Mouse (Mus musculus): ENCODE data around the gene Atp2a3.

Gene Atp2a3

GRCm38 (mm10) chr11:72961072-72961980 lies at the start of gene Atp2a3:
TSS of gene Atp2a3 (plus strand) at chr11:72961169.
- DNase-seq (ENCODE audit: low read depth), result no peak

DNA sequence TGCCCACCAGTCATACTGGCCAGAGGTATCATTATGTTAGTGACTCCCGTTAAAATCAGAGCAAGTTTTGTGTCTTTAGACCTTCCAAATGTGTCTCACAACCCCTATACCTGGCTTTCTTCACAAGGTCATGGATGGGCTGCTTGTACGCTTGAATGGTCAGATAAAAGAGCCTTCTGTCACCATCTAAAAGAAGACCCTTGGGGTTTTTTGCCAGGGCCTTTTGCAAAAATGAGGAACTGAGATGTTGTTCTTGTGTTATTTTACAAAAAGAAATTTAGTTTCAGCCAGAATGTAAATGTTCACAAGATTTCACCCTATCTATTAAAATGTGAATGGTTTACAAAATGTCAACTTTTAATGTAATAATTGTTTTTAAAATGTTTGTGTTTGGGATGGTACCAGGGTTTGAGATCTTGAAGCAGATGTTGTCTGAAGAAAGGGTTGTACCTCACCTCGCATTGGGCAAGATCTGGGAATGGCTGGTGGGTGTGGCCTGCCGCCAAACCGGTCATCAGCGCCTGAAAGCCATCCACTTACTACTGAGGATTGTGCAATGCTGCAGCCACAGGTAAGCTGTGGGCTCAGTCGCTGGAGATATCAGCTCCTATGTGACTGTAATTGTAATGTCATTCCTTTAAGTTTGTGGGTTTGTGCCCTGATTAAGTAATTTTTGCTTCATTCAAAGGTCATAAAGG lies 43.5 kb upstream of the Atp2a3 start:
- DNase-seq (ENCODE audit: low read depth), result no peak

DNA sequence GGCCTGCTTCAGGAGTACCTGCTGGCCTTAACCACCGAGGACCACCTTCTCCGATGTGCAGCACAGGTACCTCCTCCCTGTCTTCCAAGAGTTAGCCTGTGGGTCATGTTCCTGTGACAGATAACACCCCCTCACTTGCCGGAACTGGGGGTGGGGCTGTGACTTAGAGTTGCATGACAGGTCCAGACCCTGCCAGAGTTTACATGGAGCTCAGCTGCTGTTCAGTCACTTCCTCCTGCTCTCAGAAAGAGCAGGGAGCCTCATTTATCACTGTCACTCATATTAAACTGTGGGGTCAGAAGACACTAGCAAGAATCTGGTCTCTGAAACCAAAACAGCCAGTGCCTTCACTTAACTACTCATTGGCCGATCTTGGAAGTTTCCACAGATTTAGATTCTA lies 37.9 kb upstream of the Atp2a3 start:
- DNase-seq (ENCODE audit: low read depth), result no peak

- no peak for DNase-seq (ENCODE audit: low read depth)
These were observed 36.5 kb upstream of the Atp2a3 start for GRCm38 (mm10) chr11:72924458-72924857.

GRCm38 (mm10) chr11:72925067-72925466 lies 35.9 kb upstream of the Atp2a3 start:
- DNase-seq (ENCODE audit: low read depth), result no peak

- peak; percentile 63 for DNase-seq (ENCODE audit: low read depth)
These were observed 34.6 kb upstream of the Atp2a3 start for GRCm38 (mm10) chr11:72926226-72926890.

DNA sequence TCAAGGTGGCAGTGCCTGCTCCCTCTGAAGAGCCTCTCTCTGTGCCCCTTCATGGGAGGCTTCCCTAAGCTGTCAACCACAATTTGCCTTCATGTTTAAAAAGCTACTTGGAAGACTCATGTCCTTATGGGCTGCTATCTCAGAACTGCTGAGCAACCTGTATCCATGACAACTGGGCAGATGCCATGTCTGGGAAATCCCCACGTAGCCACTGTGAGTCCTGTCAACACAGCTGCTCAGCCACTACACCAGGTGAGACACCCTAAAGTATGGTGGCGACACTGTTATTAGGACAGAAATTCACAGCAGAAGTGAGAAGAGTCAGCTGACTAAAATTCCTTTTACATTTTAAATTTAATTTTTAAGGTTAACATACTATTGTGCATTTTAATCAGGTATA lies 32.5 kb upstream of the Atp2a3 start:
- DNase-seq (ENCODE audit: low read depth), result no peak

- peak; percentile 48 for DNase-seq (ENCODE audit: low read depth)
These were observed 20.5 kb upstream of the Atp2a3 start for GRCm38 (mm10) chr11:72940208-72941143.

DNA sequence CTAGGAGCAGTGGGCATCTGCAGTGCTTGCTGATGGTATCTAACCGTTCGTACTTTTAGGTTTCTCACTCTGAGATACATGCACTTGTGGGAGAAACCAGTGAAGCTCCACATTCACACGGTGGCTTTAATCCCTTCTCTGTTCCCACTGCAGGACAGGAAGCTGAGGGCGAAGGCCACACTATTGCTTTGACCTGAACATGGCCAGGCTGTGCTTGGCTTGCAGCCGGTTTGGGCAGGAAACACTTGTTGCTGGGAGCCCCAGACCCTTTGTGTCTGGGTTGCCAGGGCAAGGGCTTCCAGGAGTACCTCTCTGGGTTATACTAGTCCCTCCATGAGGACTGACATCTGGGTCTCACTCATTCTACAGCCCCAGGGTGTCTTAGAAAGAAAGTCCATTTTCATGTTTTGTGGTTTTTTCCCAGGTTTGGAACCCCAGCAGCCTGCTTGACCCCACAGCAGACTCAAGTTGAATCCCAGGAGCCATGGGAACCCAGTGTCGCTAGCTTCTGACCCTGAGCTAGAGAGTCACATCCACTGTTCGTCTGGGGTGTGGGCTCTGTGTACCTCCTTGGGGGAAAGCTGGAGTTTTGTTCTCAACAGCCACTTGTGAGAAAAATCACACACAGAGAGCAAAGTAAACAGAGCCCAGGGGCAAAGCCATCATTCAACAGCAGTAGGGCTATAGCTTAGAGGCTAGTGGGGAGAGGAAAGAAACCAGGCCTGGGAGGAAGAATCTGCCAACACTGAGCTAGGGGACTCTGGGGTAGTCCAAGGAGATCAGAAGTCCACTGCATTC lies 15.8 kb upstream of the Atp2a3 start:
- no peak for DNase-seq (ENCODE audit: low read depth)

GRCm38 (mm10) chr11:72945875-72946559 lies 15.0 kb upstream of the Atp2a3 start:
- DNase-seq (ENCODE audit: low read depth), result no peak

DNA sequence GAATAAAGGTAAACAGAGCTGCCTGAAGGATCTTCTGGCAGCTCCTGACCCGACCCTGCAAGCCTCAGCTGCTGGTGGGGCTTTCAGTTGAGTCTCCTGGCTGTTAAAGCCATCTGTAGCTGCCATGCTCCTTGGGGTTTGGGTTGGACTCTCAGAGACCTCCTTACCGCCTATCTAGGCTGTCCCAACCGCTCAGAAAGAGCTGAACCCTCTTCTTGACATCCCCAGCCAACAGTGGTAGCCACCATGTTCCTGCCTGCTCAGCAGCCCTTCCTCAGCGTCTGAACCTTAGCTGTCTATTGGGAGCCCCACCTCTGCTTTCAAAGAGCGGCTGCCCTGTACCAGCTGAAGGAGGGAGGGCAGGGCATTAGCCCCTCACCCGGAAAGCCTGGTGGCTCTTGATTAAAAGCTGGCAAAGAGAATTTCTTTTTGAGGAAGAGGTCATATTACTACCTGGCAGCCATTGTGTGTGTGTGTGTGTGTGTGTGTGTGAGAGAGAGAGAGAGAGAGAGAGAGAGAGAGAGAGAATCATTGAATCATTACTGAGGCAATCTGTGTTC lies 14.3 kb upstream of the Atp2a3 start:
- DNase-seq (ENCODE audit: low read depth), result no peak

- no peak for DNase-seq (ENCODE audit: low read depth)
These were observed 13.1 kb upstream of the Atp2a3 start for GRCm38 (mm10) chr11:72947840-72948239.

DNA sequence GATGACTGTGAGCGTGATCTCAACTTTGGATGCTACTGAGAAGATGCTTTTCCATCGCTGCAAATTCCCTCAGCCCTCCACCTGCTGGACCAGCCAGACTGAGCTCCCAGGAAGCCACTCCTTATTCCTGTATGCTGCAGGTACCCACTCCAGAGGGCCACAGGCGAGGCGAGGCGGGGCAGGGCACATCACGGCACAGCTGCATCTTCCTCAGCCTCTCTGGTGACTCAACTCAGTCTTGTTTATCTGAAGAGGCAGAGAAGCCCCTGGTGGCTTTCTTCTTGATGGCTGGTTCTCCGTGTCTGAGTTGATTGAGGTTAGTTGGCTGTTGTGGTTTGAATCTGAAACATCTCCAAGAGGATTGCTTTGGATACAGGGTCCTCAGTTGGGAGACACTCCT lies 12.7 kb upstream of the Atp2a3 start:
- DNase-seq (ENCODE audit: low read depth), result no peak

DNA sequence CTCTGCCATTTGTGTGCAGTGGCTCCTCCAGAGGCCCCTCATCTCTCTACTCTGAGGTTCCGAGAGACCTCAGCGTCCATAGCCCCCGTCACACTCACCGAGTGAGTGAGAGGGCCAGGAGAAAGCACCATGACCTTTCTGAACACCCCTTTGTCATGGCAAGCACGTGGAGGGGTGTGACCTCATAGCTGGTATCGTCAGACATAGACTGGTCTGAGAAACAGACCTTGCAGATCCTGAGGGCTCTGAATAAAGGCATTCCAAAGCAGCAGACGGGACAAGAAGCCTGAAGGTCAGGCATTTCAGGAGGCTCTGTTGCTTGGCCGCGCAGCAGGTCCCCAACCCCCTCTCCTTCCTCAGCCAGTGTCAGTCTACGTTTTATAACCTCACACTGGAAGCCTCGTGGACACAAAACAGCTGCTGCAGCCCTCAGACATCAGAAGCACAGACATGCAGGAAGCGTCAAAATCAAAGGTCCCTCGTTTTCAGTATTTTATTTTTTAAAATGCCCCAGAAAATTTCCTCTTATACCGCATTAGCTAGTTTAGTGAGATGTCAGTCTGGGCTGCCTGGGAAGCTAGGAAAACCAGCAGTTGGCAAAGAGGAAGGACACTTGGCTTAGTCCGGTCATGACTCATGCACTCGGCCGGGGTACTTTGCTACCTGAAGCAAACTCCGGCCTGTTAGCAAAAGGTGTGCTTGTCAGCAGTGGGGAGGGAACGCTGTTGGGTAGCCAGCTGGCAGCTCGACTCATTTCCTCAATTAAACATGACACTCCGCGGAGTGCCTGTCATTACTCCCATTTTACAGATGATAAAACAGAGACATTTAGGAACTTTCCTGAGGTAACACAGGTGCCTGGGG lies 9.6 kb upstream of the Atp2a3 start:
- DNase-seq (ENCODE audit: low read depth), result peak; percentile 25

DNA sequence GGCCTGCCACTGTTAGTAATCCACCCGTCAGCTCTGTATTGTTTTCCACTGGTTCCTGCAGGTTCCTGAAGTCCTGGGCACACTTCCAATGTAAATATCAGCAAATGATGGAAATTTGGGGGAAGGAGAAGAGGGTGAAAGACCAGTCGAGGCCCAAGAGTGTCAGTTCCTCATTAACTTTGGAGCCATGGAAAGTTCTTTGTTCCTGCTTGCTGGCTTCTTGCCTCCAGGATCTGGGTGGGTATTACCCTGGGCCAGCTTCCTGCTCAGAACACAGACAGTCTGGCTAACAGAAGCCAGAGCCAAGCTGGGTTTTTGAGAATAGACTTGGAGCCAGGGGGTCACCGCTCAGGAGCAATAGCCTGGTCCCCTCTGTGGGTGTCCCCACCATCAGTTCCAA lies 8.7 kb upstream of the Atp2a3 start:
- peak; percentile 36 for DNase-seq (ENCODE audit: low read depth)

DNA sequence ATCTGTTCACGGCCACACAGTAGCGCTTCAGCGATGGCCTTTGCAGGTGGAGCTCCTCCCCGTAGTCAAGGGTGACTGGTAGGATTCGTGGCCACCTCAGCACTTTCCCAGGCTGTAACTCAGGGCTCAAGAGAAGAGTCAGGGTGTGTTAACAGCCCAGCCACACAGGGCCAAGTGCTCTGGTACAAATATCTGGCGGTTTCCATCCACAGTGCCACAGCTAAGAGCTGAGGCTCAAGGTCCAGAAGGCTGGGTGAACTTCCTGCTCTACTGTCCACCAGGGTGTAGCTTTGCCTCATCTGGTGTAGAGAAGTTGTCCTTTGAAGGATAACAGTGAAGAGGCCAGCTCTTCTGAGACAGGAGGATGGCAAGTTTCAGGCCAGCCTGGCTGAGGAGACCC lies 8.3 kb upstream of the Atp2a3 start:
- DNase-seq (ENCODE audit: low read depth), result no peak

DNA sequence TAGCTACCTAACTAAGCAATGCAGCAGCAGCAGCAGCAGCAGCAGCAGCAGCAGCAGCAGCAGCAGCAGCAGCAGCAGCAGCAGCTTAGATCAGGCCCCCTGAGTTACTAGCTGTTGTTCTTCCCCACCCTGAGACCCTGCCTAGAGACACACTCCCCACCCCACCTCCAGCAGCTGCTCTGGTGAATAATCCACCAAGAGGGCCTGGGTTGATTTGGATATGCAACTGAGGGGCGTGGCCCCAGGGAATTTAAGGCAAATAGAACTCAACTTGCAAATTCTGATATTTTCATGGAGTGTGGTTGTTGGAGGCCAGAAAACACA lies 7.9 kb upstream of the Atp2a3 start:
- DNase-seq (ENCODE audit: low read depth), result no peak

DNA sequence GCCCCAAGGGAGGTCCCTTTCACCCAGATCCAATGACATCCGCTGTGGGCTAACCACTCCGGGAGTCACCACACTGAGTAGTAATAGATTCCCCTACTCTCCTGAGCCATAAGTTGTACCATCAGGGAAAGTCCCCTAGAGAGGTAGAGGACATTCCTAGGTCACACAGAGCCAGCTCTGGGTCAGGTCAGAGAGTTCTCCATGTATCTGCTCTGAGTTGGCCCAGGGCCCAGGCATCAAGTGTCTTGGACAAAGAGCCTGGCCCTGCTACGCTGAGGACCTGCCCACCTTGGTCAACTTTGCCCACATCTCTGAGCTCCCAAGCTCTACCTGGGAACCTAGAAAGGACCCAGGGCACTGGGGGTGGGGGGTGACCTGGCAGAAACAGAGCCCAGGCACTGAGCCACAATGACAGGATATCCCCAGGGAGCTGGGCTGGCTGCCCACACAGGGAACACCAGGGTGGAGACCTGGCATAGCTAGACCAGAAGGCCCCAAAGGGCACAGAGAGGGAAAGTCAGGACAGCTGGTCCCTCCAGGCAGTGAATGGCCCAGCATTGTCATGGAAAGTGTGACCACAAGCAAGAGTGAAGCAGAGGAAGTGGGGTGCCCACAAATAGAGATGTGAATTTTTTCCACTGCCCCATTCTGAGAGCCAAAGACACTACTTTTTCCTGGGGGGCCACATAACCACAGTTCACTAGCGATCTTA lies 7.4 kb upstream of the Atp2a3 start:
- no peak for DNase-seq (ENCODE audit: low read depth)

Data from NIH3T3 (cell line).